Mouse (Mus musculus) brain, embryonic 14.5 days (tissue): Measurements from ENCODE around the gene Gas6.

ENCODE experiments used
- CTCF ChIP-seq: fragments of 200-500 bp; IDR thresholded peaks from 2 replicates; pipeline ENCODE4 v1.5.1; 2012; ENCODE audit warnings: inconsistent platforms, mild to moderate bottlenecking, moderate library complexity, borderline replicate concordance; ENCODE audit not compliant: insufficient read depth, insufficient read length; ENCODE audit errors: extremely low read depth
- POLR2A ChIP-seq: fragments of 200-500 bp; IDR thresholded peaks from 2 replicates; pipeline ENCODE4 v1.6.1; 2012; ENCODE audit warnings: mild to moderate bottlenecking, inconsistent platforms, borderline replicate concordance; ENCODE audit not compliant: poor library complexity, insufficient read depth, insufficient read length, severe bottlenecking; ENCODE audit errors: extremely low read depth

DNA sequence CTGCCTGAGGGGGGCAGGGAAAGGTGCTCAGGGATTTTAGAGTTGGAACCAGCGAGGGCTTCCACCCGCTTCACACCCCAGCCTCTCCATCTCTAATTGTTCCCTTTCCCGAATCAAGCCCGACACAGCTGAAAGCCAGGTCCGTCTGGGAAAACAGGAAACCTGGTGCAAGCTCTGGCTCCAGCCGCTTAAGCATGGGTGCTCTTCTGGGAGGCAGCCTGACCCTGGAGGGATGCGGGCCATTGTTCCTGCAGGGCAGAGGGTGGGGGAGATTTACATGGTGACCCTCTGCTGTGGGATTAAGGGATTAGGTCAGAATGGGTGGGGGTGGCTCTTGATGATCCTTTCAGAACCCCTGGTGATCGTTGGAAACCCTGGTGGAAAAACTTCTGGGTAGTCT is 58.2 kb downstream of the Gas6 start:
- TF ChIP-seq CTCF (no peak), POLR2A (no peak)
